Mouse (Mus musculus): ENCODE results near the gene Socs3. TPM values are rescaled to one million over a fixed set of nuclear protein-coding genes. Genes with fewer than 3 reads are reported as not detected.

Socs3 gene
- 7.1 and 8.0 TPM in 2 replicates for polyA plus RNA-seq (2016; fragmentation: Nextera tagmentation; extraction: Ambion mirVana)

DNA sequence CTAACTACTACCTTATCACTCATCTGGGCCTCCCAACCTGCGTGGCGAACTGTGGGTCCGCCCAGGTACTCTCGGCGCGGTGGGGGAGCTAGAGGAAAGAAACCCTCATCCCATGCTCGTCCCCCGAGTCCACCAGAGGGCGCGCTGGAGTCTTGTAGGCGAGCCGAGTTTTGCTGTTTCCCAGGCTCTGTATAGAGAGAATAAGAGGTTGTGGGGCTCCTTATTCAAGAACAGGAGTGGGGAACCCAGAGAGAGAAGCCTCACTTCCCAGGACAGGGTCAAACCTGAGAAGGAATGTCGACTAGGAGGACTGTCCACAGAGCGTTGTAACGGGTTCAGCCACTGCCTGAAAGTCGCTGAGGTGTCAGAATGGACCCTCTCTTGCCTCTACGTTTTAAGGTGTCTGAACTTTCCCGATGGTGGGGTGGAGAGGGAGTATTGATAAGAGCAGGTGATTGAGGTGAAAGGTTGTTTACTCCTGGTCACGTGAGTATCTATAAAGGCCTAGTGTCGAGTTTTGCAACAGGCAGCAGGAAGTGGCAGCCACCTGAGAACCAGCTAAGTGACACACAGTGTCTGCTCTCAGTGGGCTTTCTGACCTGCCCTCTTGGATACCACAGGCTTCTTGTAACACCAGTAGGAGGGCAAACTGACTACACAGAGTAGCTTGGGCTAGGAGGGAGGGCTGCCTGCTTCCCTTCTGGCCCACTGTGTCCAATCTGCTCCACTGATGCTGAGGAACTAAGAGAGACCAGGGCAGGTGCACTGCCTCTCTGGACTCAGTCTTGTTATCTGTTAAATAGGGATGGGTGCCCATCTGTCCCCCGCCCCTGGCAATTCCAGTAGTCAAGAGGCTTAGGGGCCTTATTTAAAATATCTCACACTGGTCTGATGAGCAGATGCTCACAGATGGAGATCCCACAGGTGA lies at the start of gene Socs3:
Gene Socs3 (minus strand): TSS at position 103 of the 928 bp plus-strand sequence.
- ATAC-seq (ENCODE audit: insufficient number of reproducible peaks, low FRiP score): peak; percentile 33
- Histone ChIP-seq H3K36me3 (peaks cover 7% of the 10 kb centered on the region; the same call in 1 of the 2 replicates), H3K4me1 (replicated peaks) (peaks cover 59% of the 10 kb centered on the region), H3K4me2 (peak within 1 kb of the TSS; percentile 89), H3K9ac (peak within 1 kb of the TSS; percentile 79), H3K9me3 (replicated peaks) (no peaks in the 10 kb centered on the region), H3K27ac (ENCODE audit: poor library complexity, severe bottlenecking) (peak within 1 kb of the TSS; percentile 85), H3K27me3 (replicated peaks) (peaks cover 34% of the 10 kb centered on the region), H3K4me3 (peak within 1 kb of the TSS; percentile 64)
- WGBS: 10% methylated on average over 21 of the region's 21 CpGs

DNA sequence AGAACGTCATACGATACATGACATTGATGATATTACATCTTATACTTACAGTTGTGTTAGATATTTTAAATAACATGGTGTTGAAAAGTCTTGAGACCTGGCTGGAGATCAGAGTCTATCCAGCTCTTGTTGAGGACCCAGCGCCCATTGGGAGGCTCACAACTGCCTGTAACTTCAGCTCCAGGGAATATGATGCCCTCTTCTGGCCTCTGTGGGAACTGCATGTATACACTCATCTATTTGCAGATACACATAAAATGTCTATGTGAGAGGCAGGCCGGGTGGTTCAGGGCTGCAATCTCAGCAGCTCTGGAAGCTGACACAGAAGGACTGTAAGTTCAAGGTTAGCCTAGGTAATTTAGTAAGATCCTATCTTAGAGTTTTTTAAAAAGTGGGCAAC lies 48.5 kb upstream of the Socs3 start:
- no peak overlapping the region for H3K4me2 ChIP-seq
- H3K4me1 ChIP-seq (replicated peaks): peaks cover 24% of the 10 kb centered on the region
- no peaks in the 10 kb centered on the region for H3K9me3 ChIP-seq (replicated peaks)
- H3K27ac ChIP-seq (ENCODE audit: poor library complexity, severe bottlenecking): no peak overlapping the region
- 92% methylated on average over 4 of the region's 4 CpGs for WGBS
- no peak overlapping the region for H3K9ac ChIP-seq
- H3K36me3 ChIP-seq: peaks cover 48% of the 10 kb centered on the region
- ATAC-seq (ENCODE audit: insufficient number of reproducible peaks, low FRiP score): no peak
- no peaks in the 10 kb centered on the region for H3K27me3 ChIP-seq (replicated peaks)
- no peak overlapping the region for H3K4me3 ChIP-seq

DNA sequence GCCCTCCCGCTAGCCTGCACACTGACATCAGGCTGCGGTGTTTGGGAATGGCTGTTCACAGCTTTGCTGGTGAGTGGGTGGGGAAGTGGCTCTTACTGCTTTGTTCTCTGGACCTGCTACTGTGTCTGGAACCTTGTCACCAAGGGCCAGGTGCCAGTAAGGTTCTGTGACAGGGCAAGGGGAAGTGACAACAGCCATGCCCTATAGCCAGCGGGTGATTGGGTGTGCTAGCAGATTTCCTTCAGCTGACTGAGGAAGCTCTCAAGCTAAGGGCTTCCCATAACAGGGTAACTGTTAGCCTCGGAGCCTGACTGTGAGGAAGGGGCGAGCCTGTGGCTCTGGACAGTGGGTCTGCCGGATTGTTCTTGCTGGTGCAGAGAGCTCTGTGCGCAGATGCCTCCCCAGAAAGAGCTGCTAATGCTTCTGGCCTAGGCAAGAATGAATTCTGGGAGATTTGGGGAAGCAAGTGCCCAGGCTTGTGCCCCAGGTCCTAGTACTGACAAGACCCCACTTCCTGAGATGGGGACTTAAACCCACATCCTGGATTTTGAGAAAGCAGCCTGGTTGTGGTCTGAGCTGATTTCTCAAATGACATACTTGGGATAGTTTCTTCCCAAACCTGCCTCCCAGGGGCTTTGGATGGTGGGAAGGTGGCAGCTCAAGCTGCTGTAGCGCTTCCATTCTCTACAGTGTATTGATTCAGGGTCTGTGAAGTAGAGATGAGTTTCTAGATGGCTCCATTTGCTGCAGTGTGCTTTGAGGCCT lies 45.7 kb upstream of the Socs3 start:
- peaks cover 36% of the 10 kb centered on the region for H3K4me1 ChIP-seq (replicated peaks)

DNA sequence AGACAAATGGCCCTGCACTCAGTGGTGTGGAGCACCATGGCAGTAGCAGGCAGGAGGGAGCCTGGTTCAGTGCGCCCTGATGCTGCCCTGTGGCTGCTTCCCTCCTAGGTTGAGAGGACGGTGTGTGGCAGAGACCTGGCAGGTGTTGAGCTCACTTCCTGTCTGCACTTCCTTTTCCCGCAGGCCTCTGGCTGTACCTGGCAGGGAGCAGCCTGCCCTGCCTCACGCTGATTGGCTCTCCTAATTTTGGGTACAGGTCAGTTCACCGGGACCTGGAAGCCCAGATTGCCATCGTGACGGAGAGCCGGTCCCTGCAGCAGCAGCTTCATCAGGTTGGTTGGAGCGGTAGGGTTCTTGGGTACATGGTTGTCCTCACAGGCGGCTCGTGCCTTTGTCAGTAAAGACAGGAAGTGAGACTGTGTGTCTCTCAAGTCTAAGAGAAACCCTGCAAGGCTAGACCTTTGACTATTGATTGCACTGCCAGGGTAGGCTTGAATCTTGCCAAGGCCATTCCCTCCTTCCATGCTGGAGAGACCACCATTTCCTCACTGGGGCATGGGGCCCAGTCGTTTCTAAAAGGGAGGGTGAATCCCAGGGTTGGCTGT lies 44.6 kb upstream of the Socs3 start:
- Histone ChIP-seq H3K36me3 (peaks cover 22% of the 10 kb centered on the region), H3K9me3 (replicated peaks) (no peaks in the 10 kb centered on the region), H3K27ac (ENCODE audit: poor library complexity, severe bottlenecking) (no peak overlapping the region), H3K9ac (no peak overlapping the region), H3K4me1 (replicated peaks) (peaks cover 44% of the 10 kb centered on the region), H3K4me2 (no peak overlapping the region), H3K4me3 (no peak overlapping the region), H3K27me3 (replicated peaks) (no peaks in the 10 kb centered on the region)
- WGBS: 83% methylated on average over 12 of the region's 12 CpGs
- no peak for ATAC-seq (ENCODE audit: insufficient number of reproducible peaks, low FRiP score)

More for the DNA sequence above, 45.7 kb upstream of the Socs3 start:
- Histone ChIP-seq H3K9me3 (replicated peaks) (no peaks in the 10 kb centered on the region), H3K4me3 (no peak overlapping the region), H3K36me3 (peaks cover 32% of the 10 kb centered on the region), H3K4me2 (no peak overlapping the region), H3K9ac (0 out of 2 replicates have a peak overlapping the region, but pooled peaks have one; percentile 52), H3K27ac (ENCODE audit: poor library complexity, severe bottlenecking) (no peak overlapping the region), H3K27me3 (replicated peaks) (no peaks in the 10 kb centered on the region)
- ATAC-seq (ENCODE audit: insufficient number of reproducible peaks, low FRiP score): no peak
- 71% methylated on average over 8 of the region's 8 CpGs for WGBS

DNA sequence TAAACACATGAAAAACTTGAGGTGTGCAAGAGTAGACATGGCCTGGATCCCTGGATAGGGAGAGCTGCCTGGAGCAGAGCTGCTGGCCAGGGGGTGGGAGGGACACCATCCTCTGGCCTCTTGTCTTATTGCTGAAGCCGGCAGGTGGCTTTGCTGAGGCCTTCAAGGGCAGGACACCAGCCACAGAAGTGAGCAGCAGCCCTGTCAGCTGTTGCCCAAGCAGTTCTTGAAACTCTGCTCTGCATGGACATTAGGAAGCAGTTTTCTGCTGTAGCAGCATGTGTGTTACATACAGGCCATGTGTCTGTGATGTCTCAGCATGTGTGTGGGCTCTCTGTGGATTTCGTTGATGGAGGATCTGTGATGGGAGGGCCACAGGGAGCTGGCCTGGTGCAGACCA lies 43.5 kb upstream of the Socs3 start:
- ATAC-seq (ENCODE audit: insufficient number of reproducible peaks, low FRiP score): no peak
- H3K4me2 ChIP-seq: no peak overlapping the region
- WGBS: 67% methylated on average over 2 of the region's 2 CpGs
- peaks cover 55% of the 10 kb centered on the region for H3K4me1 ChIP-seq (replicated peaks)
- peaks cover 18% of the 10 kb centered on the region for H3K36me3 ChIP-seq
- no peaks in the 10 kb centered on the region for H3K9me3 ChIP-seq (replicated peaks)
- H3K9ac ChIP-seq: no peak overlapping the region
- H3K4me3 ChIP-seq: no peak overlapping the region
- no peak overlapping the region for H3K27ac ChIP-seq (ENCODE audit: poor library complexity, severe bottlenecking)
- H3K27me3 ChIP-seq (replicated peaks): no peaks in the 10 kb centered on the region

DNA sequence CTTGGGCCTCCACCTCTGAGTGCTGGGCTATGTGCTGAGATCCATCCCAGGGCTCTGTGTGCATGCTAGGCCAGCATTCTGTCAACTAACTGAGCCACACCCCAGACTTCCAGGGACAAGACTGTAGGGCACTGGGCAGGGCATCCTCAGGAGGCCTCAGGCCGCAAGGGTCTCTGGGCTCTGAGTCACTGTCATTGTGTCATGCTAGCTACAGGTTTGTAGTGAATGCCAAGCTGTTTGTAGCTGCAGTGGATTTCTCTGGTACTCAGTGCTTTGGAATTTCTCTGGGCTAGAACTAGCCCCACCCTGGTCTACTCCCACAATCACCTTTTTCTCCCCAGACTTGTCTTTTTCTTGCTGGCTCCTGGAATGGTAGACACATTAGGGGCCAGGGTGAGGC lies 42.7 kb upstream of the Socs3 start:
- H3K4me1 ChIP-seq (replicated peaks): peaks cover 63% of the 10 kb centered on the region
- WGBS: 91% methylated on average over 1 of the region's 1 CpGs
- ATAC-seq (ENCODE audit: insufficient number of reproducible peaks, low FRiP score): no peak
- no peak overlapping the region for H3K9ac ChIP-seq
- no peaks in the 10 kb centered on the region for H3K27me3 ChIP-seq (replicated peaks)
- peaks cover 11% of the 10 kb centered on the region; the same call in 1 of the 2 replicates for H3K36me3 ChIP-seq
- H3K27ac ChIP-seq (ENCODE audit: poor library complexity, severe bottlenecking): no peak overlapping the region
- H3K4me2 ChIP-seq: no peak overlapping the region
- H3K9me3 ChIP-seq (replicated peaks): no peaks in the 10 kb centered on the region
- no peak overlapping the region for H3K4me3 ChIP-seq

DNA sequence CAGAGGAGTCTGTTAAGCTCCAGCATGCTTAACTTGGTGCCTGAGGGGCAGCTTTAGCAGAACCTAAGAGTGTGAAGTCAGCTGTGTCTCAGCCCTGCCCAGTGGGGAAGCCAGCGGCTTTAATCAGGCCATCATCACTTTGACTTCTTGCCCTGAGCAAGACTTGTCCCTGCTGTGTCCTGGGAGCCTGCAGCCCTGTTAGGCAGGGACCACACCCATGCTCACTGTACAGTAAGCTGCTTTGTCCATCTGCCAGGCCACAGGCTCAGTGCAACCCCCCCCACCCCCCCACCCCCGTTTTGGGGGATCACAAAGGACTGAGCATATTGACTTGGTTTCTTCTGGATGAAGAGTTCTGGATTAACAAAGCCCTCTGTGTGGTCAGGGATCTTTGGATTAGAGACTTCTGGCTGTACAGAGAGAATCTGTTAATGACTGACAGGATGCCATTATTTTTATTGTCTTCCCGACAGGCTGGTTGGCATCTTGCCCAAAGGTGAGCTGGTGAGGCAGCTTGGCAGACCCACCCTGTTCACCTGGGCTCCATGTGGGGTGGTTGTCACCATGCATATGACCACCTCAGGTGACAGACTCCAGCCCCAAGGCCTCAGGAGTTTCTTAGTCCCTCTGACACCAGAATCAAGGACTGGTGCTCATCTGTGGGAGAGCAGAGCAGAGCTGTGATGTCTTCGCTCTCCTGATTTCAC lies 40.2 kb upstream of the Socs3 start:
- no peak overlapping the region for H3K27ac ChIP-seq (ENCODE audit: poor library complexity, severe bottlenecking)
- no peaks in the 10 kb centered on the region for H3K9me3 ChIP-seq (replicated peaks)
- no peak overlapping the region for H3K4me2 ChIP-seq
- peaks cover 22% of the 10 kb centered on the region for H3K36me3 ChIP-seq
- H3K9ac ChIP-seq: peak overlapping the region; percentile 42
- ATAC-seq (ENCODE audit: insufficient number of reproducible peaks, low FRiP score): no peak
- no peak overlapping the region for H3K4me3 ChIP-seq
- H3K27me3 ChIP-seq (replicated peaks): no peaks in the 10 kb centered on the region
- 49% methylated on average over 4 of the region's 4 CpGs for WGBS
- peaks cover 57% of the 10 kb centered on the region for H3K4me1 ChIP-seq (replicated peaks)

DNA sequence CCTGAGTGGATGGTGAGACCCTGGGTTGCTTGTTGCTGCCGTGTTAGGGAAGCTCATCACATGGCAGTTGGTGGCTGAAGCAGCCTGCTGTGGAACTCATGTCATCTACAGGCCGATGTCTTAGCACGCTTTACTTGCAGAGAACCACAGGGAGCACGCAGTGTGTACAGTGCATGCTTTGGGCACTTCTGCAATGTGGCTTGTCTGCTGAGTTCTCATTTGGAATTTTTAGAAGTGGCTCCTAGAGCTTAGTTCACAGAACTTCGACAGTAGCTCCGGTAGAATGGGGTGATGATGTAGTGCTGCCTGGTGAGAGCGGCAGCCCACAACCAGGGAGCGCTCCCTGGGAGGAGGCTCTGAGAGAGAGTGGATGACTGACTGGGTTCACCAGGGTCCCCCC lies 39.0 kb upstream of the Socs3 start:
- no peaks in the 10 kb centered on the region for H3K27me3 ChIP-seq (replicated peaks)
- H3K9me3 ChIP-seq (replicated peaks): no peaks in the 10 kb centered on the region
- H3K4me1 ChIP-seq (replicated peaks): peaks cover 54% of the 10 kb centered on the region
- no peak for ATAC-seq (ENCODE audit: insufficient number of reproducible peaks, low FRiP score)
- H3K9ac ChIP-seq: 0 out of 2 replicates have a peak overlapping the region, but pooled peaks have one; percentile 42
- no peak overlapping the region for H3K4me2 ChIP-seq
- no peak overlapping the region for H3K4me3 ChIP-seq
- H3K27ac ChIP-seq (ENCODE audit: poor library complexity, severe bottlenecking): peak overlapping the region; percentile 70
- 70% methylated on average over 8 of the region's 8 CpGs for WGBS
- peaks cover 23% of the 10 kb centered on the region for H3K36me3 ChIP-seq

DNA sequence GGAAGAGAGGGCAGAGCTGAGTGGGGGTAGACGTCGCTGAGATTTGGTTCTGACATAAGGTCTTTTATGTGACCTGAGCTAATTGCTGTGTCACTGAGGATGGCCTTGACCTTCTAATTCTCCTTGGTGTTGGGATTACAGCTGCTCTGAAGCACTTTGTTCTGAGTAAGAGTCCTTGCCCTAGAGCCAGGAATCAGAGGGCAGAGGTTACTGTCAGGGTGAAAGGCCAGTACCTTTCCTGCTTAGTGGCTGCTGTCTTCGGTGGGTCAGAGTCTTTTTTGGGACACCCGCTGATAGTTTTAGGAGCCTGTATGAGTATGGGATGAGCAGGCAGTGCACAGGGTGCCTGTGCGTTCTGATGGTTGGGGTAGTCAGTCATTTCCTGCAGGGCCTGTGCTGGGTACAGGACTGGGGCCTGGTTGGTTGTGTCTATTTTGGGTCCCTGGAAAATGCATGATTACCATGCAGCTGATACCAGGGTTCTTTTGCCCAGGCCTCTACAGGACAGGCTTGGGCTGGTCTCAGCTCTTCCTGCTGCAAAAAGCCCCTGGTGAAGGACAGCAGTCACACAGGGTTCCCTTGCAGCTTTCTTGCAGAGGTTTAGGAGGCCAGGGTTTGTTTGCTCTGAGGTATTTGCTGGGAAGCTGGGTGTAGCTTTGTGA lies 38.4 kb upstream of the Socs3 start:
- Histone ChIP-seq H3K36me3 (peaks cover 25% of the 10 kb centered on the region), H3K27ac (ENCODE audit: poor library complexity, severe bottlenecking) (peak overlapping the region; percentile 70), H3K4me2 (no peak overlapping the region; the same call in 1 of the 2 replicates), H3K9ac (0 out of 2 replicates have a peak overlapping the region, but pooled peaks have one; percentile 42), H3K4me1 (replicated peaks) (peaks cover 59% of the 10 kb centered on the region), H3K4me3 (no peak overlapping the region), H3K27me3 (replicated peaks) (no peaks in the 10 kb centered on the region), H3K9me3 (replicated peaks) (no peaks in the 10 kb centered on the region)
- 47% methylated on average over 5 of the region's 5 CpGs for WGBS
- ATAC-seq (ENCODE audit: insufficient number of reproducible peaks, low FRiP score): no peak
